Mouse (Mus musculus) urinary bladder, postnatal 36 days (tissue): Measurements from ENCODE around the gene Fancc.

Source experiments
- DNase-seq, 2 experiments: peaks; one replicate each; pipeline ENCODE4 v3.0.0; 2022; ENCODE audit warnings: low spot score in 2 of 2, mixed read lengths in 1 of 2

Gene Fancc

GRCm38 (mm10) chr13:63496646-63497582 lies at the start of gene Fancc:
Fancc (minus strand) TSS chr13:63497278.
- DNase-seq = no peak

- DNase-seq = no peak
These were observed 48.2 kb upstream of the Fancc start for GRCm38 (mm10) chr13:63545291-63545690.

GRCm38 (mm10) chr13:63544967-63545253 lies 47.8 kb upstream of the Fancc start:
- no peak for DNase-seq

- no peak for DNase-seq
These were observed 47.3 kb upstream of the Fancc start for GRCm38 (mm10) chr13:63544119-63544966.

- DNase-seq = no peak
These were observed 46.4 kb upstream of the Fancc start for GRCm38 (mm10) chr13:63543459-63543858.

GRCm38 (mm10) chr13:63542796-63543384 lies 45.8 kb upstream of the Fancc start:
- no peak for DNase-seq

GRCm38 (mm10) chr13:63541510-63541909 lies 44.4 kb upstream of the Fancc start:
- DNase-seq = no peak

- DNase-seq = no peak
These were observed 43.5 kb upstream of the Fancc start for GRCm38 (mm10) chr13:63540584-63540983.

GRCm38 (mm10) chr13:63534981-63535380 lies 37.9 kb upstream of the Fancc start:
- no peak for DNase-seq

- no peak for DNase-seq
These were observed 33.8 kb upstream of the Fancc start for GRCm38 (mm10) chr13:63530857-63531256.

GRCm38 (mm10) chr13:63530371-63530764 lies 33.3 kb upstream of the Fancc start:
- DNase-seq = no peak

- no peak for DNase-seq
These were observed 32.7 kb upstream of the Fancc start for GRCm38 (mm10) chr13:63529602-63530370.

GRCm38 (mm10) chr13:63528852-63529251 lies 31.8 kb upstream of the Fancc start:
- DNase-seq = no peak

GRCm38 (mm10) chr13:63528164-63528675 lies 31.1 kb upstream of the Fancc start:
- DNase-seq = no peak

GRCm38 (mm10) chr13:63525571-63526197 lies 28.6 kb upstream of the Fancc start:
- no peak for DNase-seq

- no peak for DNase-seq
These were observed 27.8 kb upstream of the Fancc start for GRCm38 (mm10) chr13:63524608-63525570.

GRCm38 (mm10) chr13:63524061-63524460 lies 27.0 kb upstream of the Fancc start:
- DNase-seq = no peak

GRCm38 (mm10) chr13:63522832-63523231 lies 25.8 kb upstream of the Fancc start:
- DNase-seq = no peak

- no peak for DNase-seq
These were observed 23.0 kb upstream of the Fancc start for GRCm38 (mm10) chr13:63520110-63520509.

GRCm38 (mm10) chr13:63516535-63516934 lies 19.5 kb upstream of the Fancc start:
- DNase-seq = no peak
